Mouse (Mus musculus) left cerebral cortex, adult 8-10 months (tissue): ENCODE data around the gene Gli3. TPM values are rescaled to one million over a fixed set of nuclear protein-coding genes. Genes with fewer than 3 reads are reported as not detected.

Experiments used
- DNase-seq, 2 experiments: peaks; one replicate each; pipeline ENCODE4 v3.0.0; 2022; ENCODE audit warnings: low spot score in 2 of 2
- total RNA-seq, 4 experiments: library from RNA; stranded (reverse); gene quantifications; 2 replicates each; pipeline ENCODE4 v1.2.4; 2022

The Gli3 gene
- total RNA-seq, 4 experiments from 2014 or later = 9.1 to 11.9 (median 11.7) TPM

DNA sequence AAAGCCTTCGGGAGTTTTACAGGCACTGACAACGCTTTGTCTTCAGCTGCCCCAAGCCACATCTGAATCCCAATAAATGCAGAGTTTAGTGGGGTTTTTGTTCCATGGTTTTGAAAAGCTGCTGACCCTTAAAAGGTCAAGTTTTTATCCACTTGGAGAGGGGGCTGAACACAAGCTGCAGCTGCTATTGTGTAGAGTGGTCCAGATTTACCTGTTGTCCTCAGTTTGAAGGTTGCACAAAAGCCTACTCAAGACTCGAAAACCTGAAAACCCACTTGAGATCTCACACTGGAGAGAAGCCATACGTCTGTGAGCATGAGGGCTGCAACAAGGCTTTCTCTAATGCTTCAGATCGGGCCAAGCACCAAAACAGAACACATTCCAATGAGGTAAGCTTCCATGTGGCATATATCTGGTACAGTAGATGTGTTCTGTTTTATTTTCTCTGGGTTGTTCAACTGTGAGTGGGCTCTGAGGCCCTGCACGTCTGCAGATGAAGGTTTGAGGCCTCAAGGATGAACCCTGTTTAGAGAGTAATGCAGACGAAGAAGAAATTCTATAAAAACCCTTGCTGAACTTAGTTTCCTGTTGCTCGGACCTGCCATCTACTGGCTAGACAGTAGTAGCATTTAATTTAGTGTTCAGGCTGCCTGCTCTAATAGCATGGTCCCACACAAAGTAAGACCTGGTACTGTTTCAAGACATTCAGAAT lies 251.8 kb downstream of the Gli3 start:
- DNase-seq = peak in 1 of 2 experiments; percentile 19

DNA sequence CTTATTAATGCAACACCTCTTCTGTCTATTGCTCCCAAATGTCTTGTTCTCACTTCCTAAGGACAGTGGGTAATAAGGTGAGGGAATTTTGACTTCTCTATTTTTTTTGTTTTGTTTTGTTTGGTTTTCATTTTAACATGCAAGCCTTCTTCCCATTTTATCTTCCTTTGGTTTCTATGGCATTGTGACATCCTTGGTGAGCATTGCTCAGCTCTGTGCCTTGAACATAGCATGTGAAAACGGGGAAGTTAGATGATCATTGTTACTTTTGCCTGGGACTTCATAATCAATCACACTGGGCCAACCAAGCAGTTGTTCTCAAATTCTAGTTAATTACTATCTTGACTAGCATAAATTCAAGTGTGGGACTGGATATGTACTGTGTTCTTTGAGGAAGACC lies 258.4 kb downstream of the Gli3 start:
- DNase-seq = no peak

DNA sequence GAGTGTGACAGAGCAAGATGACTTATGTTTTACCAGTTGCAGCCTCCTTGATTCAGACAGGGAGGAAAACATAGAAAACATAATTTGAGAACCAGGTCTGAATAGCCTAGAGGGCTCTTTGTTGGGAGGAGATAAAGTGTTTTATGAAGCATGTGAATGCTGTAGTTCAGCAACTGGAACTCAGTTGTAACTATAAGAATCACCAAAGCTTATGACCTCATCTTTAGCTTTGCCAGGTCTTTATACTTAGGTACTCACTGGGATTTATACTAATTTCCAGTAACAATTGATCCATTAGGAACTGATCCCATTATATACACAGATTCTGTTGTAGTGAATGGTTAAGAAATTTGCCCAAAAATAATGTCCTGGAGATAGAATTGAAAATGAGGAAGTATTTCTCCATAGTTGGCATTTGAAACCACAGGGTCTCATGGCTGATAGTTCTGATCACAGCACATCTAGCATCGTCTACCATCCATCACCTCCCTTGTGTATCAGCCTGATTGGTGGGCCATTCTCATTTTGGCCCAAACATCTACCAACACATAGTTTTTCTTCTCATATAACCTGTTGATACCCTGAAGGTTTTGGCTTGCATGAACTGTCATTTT lies 259.8 kb downstream of the Gli3 start:
- DNase-seq = no peak

DNA sequence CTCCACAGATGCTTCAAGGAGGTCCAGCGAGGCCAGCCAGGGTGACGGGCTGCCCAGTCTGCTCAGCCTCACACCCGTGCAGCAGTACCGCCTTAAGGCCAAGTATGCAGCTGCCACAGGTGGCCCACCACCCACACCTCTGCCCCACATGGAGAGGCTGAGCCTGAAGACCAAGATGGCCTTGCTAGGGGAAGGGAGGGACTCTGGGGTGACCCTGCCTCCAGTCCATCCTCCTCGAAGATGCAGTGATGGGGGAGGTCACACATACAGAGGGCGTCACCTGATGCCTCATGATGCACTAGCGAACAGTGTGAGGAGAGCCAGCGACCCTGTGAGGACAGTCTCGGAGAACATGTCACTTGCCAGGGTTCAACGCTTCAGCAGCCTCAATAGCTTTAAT lies 261.7 kb downstream of the Gli3 start:
- no peak for DNase-seq

DNA sequence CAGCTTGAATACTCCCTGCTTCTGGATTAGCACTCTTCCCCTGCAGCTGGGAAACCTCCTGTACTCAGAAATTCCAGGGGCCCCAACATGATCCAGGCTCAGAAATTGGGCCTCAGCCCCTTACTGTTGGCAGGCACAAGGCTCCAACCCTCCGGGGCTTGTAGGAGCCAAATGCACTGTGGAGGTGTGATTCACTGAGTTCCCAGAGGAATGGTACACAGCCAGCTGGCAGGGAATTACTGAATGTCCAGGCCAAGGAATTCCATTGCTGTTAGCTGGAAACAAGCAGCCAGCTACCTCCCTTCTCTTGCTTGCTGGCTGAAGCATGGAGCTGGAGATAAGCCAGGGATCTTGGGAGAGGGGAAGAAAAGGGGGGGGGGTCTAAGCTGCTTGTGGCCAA lies 278.7 kb downstream of the Gli3 start:
- DNase-seq = peak in 1 of 2 experiments; percentile 70

DNA sequence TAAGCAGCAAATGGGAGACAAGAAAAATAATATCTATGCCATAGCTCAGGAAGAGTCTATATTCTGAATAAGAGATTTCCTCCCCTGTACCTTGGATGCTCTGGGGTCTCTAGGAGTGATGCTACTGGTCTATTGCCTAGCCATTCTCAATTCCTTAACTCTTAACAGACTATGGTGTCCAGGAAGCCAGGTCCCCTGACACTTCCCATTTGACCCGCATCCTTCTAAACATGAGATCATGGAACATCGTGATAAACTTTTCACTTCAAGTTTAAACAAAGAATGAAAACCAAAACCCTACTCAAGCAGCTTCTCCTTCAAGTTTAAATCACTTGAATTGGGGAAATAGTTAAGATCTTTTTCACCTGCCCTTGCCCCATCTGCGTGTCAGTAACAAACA lies 279.3 kb downstream of the Gli3 start:
- no peak for DNase-seq

DNA sequence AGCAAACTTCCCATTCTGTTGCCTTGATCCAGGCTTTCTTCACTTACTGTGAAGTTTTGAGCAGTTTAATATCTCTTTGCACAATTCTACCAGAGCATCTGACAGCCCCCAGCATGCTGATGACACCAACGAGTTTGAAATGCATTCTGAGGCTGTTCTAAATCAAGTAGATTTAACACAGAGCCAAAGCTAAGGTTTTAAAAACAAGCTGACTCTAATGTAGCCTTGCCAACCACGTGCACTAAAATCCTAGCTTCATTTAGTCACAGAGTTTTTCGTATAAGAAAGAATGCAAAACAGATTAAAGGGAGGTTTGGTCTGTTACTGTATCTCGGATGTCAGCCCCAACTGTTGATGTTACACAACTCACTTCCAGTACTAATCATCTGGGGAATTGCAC lies 279.7 kb downstream of the Gli3 start:
- no peak for DNase-seq

DNA sequence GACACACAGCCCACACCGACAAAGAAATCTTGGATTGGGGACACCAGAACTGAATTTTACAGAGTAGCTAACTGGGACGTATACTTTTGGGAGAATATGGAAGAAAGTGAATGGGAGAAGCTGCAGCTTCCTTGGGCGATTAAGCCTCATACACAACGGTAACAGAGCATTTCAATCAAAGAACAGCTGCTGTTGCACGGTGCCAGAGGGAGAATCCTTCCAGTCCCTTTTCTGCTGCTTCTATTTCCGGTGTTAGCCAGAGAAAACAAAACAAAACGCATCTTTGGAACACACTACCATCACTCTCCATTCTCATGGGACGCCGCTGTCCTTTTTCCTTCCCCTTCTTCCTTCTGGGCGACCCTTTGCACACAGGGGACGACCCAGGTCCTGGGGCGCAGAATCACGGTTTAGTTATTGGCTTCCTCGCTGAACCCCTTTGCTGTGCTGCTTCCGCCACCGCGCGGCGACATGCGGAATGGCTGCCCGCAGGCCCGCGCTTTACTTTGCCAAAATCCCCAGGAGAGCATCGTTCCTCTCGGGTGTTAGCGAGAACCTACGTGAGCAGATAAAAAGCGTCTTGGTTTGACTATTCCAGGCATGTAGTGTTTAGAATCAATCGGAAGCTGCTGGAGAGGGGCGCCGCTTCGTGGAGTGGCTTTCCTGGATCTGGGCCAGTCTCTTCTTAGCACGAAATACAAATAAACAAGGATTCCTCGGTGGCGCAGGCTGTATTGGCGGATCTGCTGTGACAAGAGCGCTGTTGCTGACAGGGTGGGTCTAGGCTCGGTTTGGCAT lies 296.0 kb downstream of the Gli3 start:
- peak; percentile 73 to 93 for DNase-seq

DNA sequence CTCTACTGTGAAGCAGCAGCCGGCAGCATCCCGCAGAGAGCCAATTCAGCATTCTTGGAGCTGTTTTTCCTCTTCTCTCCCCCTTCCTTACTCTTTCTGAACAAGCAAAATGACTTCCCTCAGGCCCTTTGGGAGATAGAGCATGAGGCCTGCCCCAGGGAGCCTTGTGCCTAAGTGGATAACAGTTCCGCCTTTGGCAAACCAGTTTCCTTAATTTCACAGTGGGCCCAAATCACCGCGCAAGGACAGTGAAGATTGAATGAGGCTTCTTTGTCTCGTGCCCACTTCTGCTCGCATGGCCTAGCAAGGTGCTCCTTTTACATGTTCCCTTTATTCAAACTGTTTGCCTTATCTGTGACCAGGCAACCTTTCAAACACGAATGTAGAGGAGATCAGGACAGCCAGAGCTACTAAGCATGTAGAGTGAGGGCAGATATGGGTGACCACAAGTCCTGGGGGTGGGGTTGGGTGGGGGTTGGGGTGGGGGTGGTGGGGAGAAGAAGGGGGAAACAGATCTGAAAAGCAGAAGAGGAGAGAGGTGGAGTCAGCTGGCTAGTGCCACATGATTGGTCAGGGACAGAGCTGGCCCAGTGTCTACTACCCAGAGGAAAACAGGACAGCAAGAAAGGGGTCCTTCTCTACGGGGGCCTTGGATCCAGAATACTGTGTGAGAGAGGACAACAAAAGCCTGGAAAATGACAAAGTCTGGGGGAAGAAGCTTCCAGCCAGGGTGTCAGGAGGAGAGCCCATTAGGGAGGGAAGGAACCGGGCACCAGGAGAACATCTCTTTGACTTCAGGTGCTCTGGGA lies 296.8 kb downstream of the Gli3 start:
- DNase-seq = no peak

DNA sequence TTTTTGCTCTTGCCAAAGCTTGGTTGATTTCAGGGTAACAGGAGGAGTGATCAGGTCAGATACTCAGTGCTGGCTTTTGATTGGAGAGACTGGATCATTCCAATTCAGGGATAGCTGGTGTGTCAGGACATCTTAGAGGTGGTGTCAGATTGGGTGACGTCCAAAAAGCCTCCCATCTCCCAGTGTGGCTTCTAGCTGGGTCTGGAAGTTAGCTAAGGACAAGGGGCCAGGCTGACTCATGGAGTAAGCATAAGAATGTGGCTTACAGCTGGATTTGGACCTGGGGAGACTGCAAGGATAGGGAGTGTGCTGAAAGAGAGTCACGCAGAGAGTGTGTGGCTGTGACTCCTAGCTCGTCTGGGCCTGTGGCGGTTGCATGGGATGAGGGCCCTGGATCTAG lies 299.3 kb downstream of the Gli3 start:
- DNase-seq = no peak

DNA sequence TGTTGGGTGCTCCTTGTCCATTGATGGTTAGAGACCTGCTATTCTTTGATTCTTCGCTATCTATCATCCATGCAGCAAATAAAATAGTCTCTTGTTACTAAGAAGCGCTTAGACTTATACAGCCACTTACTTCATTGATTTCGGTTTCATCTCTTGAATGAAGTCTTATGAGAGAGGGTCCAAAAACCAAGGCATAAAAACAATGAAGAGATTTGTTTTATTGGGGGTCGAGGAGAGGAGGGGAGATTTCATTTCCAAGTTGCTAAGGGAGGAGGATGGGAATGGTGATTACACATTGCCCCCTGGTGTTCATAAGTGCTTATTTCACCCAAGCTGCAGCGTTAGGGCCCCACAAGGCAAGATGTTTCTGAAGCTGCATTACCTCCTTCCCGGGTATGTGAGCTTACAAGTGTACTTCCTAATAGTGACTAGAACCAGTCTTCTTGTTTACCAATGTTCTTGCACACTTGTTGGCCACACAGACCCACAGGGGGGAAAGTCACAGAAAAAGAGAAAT lies 299.9 kb downstream of the Gli3 start:
- no peak for DNase-seq

DNA sequence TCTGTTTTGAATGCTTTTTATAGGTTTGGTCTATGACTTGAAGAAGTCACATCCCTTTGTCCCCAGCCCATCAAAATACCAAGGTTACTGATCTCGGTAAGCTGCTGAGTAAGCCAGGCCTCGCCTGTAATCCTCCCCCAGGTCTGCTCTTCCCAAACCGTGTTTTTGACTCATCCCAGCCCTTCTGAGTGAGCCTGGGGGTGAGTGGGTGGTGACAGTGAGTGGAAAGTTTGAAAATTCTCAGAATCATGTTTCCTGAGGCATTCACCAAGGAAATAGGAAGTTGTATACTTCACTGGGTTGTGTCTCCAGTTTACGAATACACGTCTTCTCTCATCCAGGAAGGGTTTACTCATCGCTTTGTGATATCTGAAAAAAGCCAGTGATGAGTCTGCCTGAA lies 314.6 kb downstream of the Gli3 start:
- peak in 1 of 2 experiments; percentile 79 for DNase-seq
